Mouse (Mus musculus) spleen, adult 2 months (tissue): ENCODE measurements around the gene Xlr5a.

Experiments
- CTCF ChIP-seq: fragments of 200-500 bp; IDR thresholded peaks from 2 replicates; pipeline ENCODE4 v1.5.1; 2011; ENCODE audit warnings: mild to moderate bottlenecking, inconsistent platforms; ENCODE audit not compliant: insufficient read depth, insufficient read length, insufficient replicate concordance; ENCODE audit errors: extremely low read depth
- POLR2A ChIP-seq: fragments of 200-500 bp; IDR thresholded peaks from 2 replicates; pipeline ENCODE4 v1.6.1; 2011; ENCODE audit warnings: low read depth, low read length, inconsistent platforms

- TF ChIP-seq POLR2A (no peak), CTCF (no peak)
These were observed 63.5 kb downstream of the Xlr5a start for GRCm38 (mm10) chrX:73229288-73229687.
